Mouse (Mus musculus) erythroblast, adult 5-6 weeks (primary cell): ENCODE measurements at regions not wholly inside any gene's neighbourhood (a gene's known extent, or its start where the extent isn't known, plus 50 kb on each side); places are given as distances from the start of the nearest gene placed in this dataset.

Experiments used
- ATAC-seq: replicated peaks from 2 replicates; pipeline ENCODE4 v1.8.0; 2016; ENCODE audit warnings: moderate number of reproducible peaks, mild to moderate bottlenecking, moderate TSS enrichment, inconsistent platforms; ENCODE audit not compliant: poor library complexity, low FRiP score, severe bottlenecking

GRCm38 (mm10) chr5:27963765-27964164, 107.4 kb upstream of the Insig1 start:
- no peak for ATAC-seq

DNA sequence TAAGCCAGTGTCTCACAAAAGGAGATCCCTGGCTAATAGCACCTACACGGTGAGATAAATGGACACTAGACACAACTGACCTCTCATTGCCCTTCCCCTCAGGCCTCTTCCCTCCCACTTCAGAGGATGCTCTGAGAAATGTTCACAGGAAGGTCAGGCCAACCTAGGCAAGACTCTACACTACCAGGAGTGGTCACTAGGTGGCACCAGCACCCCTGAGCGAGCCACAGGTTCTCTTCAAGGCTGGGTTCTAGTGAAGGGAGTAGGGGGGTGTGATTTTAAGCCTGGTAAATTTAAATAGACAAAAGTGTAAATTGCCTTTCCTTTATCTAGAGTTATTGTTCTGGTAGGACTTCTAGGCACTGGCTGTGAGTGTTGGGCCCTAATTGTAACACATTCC, 76.0 kb upstream of the Insig1 start:
- ATAC-seq, result peak; percentile 70

- no peak for ATAC-seq
These were observed 73.4 kb upstream of the Insig1 start for GRCm38 (mm10) chr5:27997751-27998150.

DNA sequence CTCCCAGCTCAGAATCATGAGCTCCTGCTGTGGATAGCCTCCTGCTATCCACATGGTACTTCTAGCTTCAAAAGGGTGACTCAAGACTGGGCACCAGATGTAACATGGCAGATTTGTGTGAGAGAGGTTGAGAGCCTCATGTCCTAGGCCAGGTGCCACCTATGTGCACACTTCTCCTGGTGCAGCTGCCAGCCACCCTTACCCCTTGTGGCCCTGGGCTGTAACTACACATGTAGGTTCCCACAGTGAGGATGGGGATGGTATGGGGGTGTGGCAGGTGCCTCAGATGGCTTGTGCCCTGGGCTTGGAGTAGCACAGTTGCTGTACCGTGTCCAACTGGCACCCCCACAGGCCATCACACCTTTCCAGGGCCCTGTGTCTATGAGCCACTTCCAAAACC, 68.2 kb upstream of the Insig1 start:
- ATAC-seq, result no peak

DNA sequence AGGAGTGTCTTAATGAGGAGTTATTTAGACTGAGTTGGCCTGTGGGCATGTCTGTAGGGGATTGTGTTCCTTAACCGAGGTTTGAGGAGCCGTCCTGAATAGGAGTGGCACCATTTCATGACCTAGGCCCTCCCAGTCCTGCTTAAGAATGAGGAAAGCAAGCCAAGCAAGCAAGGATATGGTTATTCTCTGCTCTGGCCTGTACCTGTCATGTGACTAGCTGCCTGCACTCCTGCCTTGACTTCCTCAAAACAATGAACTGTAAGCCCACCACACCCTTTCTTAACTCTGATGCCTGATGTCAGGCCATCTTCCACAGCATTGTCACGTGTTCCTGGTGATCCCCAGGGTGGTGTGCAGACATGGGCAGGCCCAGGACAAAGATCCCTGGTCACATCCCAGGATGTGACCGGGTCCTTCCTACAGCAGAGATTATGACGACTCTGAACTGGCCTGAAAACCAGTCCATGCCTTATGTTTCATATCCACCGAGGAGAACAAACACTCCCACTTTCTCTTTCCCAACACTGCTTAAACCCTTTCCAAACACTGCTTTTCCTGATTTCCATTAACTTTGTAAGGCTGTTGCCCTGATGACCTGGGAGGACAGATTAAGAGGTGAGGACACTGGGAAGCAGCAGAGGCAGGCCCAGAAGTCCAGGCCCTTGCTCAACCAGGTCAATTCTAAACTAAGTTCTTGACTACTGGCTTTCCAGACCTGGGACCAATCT, 67.2 kb upstream of the Insig1 start:
- ATAC-seq, result no peak

DNA sequence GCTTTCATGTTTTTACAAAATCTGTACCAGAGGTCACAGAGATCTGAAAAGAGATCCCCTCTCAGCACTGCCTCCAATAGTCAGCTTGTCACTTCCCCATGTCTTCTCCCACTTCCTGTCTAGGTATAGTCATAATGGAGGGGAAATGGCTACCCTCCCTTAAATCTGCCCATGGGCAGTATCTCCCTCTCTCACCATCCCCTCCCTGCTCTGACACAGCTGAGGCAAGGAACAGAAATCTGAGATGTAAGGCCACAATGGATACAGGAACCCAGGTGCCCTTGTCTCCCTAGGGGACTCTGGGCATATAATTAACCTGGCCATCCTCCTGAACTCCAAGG, 66.7 kb upstream of the Insig1 start:
- no peak for ATAC-seq

GRCm38 (mm10) chr5:28009386-28009785, 61.8 kb upstream of the Insig1 start:
- no peak for ATAC-seq

DNA sequence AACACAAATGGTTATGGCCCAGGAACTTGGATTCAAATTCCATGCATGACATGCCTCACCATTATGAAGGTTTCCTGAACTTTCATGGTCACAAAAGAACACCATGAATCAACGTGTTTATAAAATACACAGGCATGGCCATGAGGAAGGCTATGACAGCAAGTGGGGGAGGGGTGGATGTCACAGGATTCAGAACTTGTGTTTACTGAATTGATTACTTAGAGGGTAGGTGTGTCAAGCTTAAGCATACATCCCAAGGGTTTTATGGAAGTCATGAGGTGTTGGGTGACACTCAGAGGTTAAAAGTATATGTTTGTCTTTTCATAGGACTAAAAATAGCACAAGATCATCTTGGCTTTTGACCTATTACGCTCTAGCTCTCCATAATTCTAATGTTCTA, 61.3 kb upstream of the Insig1 start:
- no peak for ATAC-seq

- ATAC-seq, result no peak
These were observed 60.6 kb upstream of the Insig1 start for GRCm38 (mm10) chr5:28010529-28010928.

DNA sequence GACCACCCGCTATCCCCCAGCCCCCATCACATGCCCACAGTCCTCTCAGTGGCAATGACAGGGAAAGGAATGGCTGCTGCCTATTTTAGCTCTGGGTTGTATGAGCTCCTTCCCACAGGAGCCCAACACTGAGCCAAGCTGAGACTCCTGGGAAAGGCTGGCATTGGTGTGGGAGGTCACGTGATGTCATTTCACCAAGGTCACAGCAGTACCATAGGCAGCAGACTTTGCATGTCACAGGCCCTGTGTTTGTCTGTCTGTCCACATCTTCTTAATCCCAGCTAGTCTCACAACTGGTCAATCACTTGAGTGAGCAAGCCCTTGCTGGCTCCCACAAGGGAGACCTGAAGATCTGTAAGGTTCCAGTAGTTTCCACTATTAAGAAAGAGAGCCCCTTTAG, 58.7 kb upstream of the Insig1 start:
- no peak for ATAC-seq

DNA sequence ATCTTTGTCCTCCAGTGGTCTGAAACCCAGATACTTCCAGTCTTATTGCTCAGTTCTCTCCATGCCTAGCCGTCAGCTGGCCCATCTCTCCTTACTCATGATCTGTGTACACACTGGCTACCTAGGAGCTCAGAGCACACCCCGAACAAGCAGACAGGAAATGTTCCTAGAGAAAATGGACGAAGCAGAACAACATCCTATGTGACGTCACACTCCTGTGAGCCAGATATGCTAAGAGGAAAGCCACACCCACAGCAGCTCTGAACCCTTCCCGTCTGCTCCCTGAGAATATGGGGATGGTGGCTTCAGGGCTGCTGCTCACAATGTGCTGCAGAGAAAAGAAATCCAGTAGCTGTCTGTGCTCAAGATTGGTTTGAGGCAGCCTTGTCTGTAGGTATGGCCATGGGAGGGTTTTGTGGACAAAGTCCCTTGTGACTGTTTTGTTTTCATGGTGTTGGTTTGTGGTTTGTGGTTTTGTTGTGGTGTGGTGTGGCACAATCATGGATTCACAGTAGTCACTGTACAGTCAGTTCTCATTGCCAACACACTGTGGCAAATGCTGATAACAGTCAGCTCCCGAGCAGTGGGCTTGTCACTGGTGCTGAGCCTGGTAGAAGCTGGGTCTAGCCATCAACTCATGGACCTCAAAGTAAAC, 57.4 kb upstream of the Insig1 start:
- no peak for ATAC-seq

DNA sequence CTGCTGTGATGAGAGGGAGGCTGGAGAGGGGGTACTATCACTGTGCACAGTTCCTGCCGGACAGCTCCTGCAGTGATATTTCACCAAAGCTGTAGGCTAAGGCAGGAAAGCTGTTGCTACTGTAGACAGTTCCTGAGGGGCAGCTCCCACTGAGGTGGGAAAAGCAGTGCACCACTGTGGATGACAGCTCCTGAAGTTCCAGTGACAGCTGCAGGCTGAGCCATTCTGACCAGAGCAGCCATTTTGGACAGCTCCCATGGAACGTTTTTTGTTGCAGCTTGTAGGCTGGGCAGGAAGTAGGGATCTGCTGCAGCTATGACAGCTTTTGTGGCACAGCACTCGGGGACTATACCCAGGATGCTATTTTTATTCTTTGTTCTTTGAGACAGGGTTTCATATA, 51.3 kb upstream of the Insig1 start:
- no peak for ATAC-seq
